Mouse (Mus musculus) heart, postnatal 0 days (tissue): Measurements from ENCODE around the gene Nrarp.

Experiments used
- CTCF ChIP-seq: IDR thresholded peaks from 2 replicates; pipeline ENCODE4 v1.5.1; 2016; ENCODE audit warnings: antibody characterized with exemption, control low read depth, low read depth
- EP300 ChIP-seq: IDR thresholded peaks from 2 replicates; pipeline ENCODE4 v1.6.1; 2016; ENCODE audit warnings: antibody characterized with exemption, low read depth

GRCm38 (mm10) chr2:25183336-25183735, 2.8 kb downstream of the Nrarp start:
- TF ChIP-seq CTCF: no peak
- no peak for TF ChIP-seq EP300
